Mouse (Mus musculus): ENCODE results near the gene Gtsf1.

DNA sequence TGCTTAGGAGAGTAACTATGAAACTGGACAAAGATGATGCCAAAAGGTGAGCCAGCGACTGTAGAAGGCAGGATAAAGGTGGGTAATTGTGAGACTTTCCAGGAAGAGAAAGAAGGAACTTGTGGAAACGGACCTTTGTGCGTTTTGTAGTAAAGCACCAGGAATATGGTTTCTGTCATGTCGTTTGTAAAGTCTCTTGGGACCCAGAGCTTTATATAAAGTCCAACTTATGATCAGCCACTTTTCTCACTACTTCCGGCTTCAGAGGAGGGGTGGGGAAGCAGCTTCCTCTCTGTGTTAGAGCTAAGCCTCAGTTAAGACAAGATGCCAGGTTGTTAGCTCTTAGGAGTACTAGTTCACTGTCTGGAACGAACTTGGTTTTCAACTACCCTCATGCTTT is 24.2 kb upstream of the Gtsf1 start:
- TF ChIP-seq POLR2A (IDR thresholded peaks at IDR 0.05; ENCODE audit: extremely low read depth, insufficient read depth, low read length) (no peak), CTCF (IDR thresholded peaks at IDR 0.05; ENCODE audit: low read depth, low read length) (no peak)
